Mouse (Mus musculus) embryonic facial prominence, embryonic 12.5 days (tissue): ENCODE results near the gene Des. TPM values are rescaled to one million over a fixed set of nuclear protein-coding genes. Genes with fewer than 3 reads are reported as not detected.
A peak's percentile ranks its signal among the peaks of the same experiment; 100 is the strongest.

Source experiments
- ATAC-seq: fragments of 200-750 bp; cut with Nextera tagmentation; 2 replicates; pipeline ENCODE4 v1.8.0; 2017; ENCODE audit not compliant: insufficient number of reproducible peaks, insufficient read depth, low FRiP score, low TSS enrichment
- H3K27ac ChIP-seq: fragments of 300-500 bp; sonication (generic); 2 replicates; pipeline ENCODE4 v1.5.1; 2016; ENCODE audit warnings: mild to moderate bottlenecking
- H3K27me3 ChIP-seq: fragments of 300-500 bp; sonication (generic); 2 replicates; pipeline ENCODE4 v1.6.1; 2016; ENCODE audit warnings: mild to moderate bottlenecking, moderate library complexity
- H3K36me3 ChIP-seq: fragments of 300-500 bp; sonication (generic); 2 replicates; pipeline ENCODE4 v1.6.1; 2016; ENCODE audit warnings: mild to moderate bottlenecking
- H3K4me1 ChIP-seq: fragments of 300-500 bp; sonication (generic); 2 replicates; pipeline ENCODE4 v1.6.1; 2016
- H3K4me2 ChIP-seq: fragments of 300-500 bp; sonication (generic); replicated peaks from 2 replicates; pipeline ENCODE4 v1.6.1; 2016; ENCODE audit warnings: mild to moderate bottlenecking, moderate library complexity
- H3K4me3 ChIP-seq: fragments of 300-500 bp; sonication (generic); 2 replicates; pipeline ENCODE4 v1.5.1; 2016; ENCODE audit warnings: mild to moderate bottlenecking
- H3K9ac ChIP-seq: fragments of 300-500 bp; sonication (generic); 2 replicates; pipeline ENCODE4 v1.6.1; 2016; ENCODE audit warnings: mild to moderate bottlenecking, moderate library complexity
- H3K9me3 ChIP-seq: fragments of 300-500 bp; sonication (generic); 2 replicates; pipeline ENCODE4 v1.6.1; 2016; ENCODE audit warnings: mild to moderate bottlenecking, moderate library complexity
- WGBS: fragments of 180-500 bp; shearing (Covaris S2); methylation state at CpG from one replicate; pipeline ENCODE4 v1.1.7; 2016; 5-methylcytosine and 5-hydroxymethylcytosine counted together
- polyA plus RNA-seq: library from polyadenylated mRNA; unstranded; fragments of >200 nt; fragmentation: Nextera tagmentation; extraction: Ambion mirVana; gene quantifications from 2 replicates; pipeline ENCODE4 v1.2.1, GENCODE M21; 2016

Des gene
- polyA plus RNA-seq, 1 experiment from 2014 or later = 20.1 TPM

- no peak overlapping the region for H3K27ac ChIP-seq
- H3K9me3 ChIP-seq = no peaks in the 10 kb centered on the region
- WGBS = 58% methylated on average over 3 of the region's 3 CpGs
- peaks cover 28% of the 10 kb centered on the region for H3K4me1 ChIP-seq
- no peak overlapping the region for H3K4me3 ChIP-seq
- no peak overlapping the region for H3K9ac ChIP-seq
- no peaks in the 10 kb centered on the region for H3K27me3 ChIP-seq
- no peak overlapping the region for H3K4me2 ChIP-seq
- no peak for ATAC-seq
- H3K36me3 ChIP-seq = no peaks in the 10 kb centered on the region
These were observed 23.7 kb upstream of the Des start for GRCm38 (mm10) chr1:75336461-75336860.

DNA sequence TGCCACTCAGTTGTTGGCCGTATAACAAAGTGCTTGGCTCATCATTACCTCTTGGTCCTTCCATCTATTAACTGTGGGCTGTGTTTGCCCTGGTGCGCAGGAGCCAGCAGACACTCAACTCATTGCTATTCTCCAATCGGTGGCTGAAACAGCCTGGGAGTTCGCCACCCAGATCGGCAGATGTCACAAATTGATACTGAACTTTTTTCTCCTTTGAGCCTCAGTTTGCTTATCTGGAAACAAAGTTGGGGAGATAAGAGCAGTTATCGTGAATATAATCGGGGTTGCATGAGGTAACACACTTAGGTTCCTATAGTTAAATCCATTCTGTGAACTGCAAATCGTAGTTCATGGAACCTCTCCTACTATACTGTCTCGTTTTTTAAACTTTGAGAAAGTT, 23.0 kb upstream of the Des start:
- H3K9me3 ChIP-seq = no peaks in the 10 kb centered on the region
- no peak overlapping the region for H3K4me2 ChIP-seq
- H3K4me1 ChIP-seq = peaks cover 28% of the 10 kb centered on the region
- H3K27ac ChIP-seq = no peak overlapping the region
- no peak overlapping the region for H3K9ac ChIP-seq
- H3K27me3 ChIP-seq = no peaks in the 10 kb centered on the region
- ATAC-seq = no peak
- 76% methylated on average over 9 of the region's 9 CpGs for WGBS
- H3K4me3 ChIP-seq = no peak overlapping the region
- H3K36me3 ChIP-seq = no peaks in the 10 kb centered on the region

GRCm38 (mm10) chr1:75338091-75338694, 21.9 kb upstream of the Des start:
- Histone ChIP-seq H3K9me3 (no peaks in the 10 kb centered on the region), H3K4me3 (no peak overlapping the region), H3K9ac (no peak overlapping the region), H3K4me1 (peaks cover 28% of the 10 kb centered on the region), H3K4me2 (0 out of 2 replicates have a peak overlapping the region, but pooled peaks have one; percentile 3), H3K27ac (peak overlapping the region; percentile 80), H3K36me3 (no peaks in the 10 kb centered on the region), H3K27me3 (no peaks in the 10 kb centered on the region)
- no peak for ATAC-seq
- WGBS = 25% methylated on average over 11 of the region's 11 CpGs

DNA sequence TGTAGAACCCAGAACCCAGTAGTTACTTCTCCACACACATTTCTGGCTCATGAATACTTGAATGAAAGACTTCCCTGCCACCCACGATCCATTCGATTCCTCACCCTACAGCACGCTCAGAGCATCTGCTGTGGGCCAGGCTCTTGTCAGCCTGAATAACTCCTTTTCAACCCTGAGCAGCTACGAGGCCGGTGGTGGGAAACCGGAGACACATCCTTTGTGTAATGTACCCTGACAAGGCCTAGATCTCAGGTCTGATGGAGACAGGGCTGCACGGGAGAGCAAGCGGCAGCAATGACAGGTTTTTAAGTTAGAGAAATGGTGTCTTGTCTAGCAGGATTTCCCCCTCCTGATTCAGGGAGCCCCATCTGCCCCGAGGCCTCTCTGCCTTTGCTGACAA, 20.8 kb upstream of the Des start:
- Histone ChIP-seq H3K9me3 (no peaks in the 10 kb centered on the region), H3K36me3 (no peaks in the 10 kb centered on the region), H3K4me3 (no peak overlapping the region), H3K27me3 (no peaks in the 10 kb centered on the region), H3K27ac (peak overlapping the region; percentile 80), H3K4me2 (no peak overlapping the region), H3K4me1 (peaks cover 39% of the 10 kb centered on the region), H3K9ac (no peak overlapping the region)
- ATAC-seq = no peak
- 19% methylated on average over 9 of the region's 9 CpGs for WGBS

DNA sequence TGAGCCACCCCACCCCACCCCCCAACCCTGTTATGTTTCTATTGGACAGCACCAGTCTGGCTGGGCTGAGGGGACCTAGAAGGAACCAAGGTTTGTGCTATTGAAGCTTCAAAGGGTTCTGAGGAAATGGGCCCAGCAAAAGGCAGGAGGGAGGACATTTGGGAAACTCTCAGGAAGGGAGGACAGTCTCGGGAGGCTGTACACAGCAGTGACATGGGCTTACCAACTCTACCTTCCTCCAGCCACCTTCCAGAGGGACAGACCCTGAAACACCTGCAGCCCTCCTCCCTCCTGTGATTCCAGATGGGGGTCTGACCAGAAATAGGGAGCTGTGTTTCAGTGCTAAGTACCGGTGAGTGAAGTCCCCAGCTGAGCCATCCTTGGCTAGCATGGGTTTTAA, 19.6 kb upstream of the Des start:
- H3K9me3 ChIP-seq = no peaks in the 10 kb centered on the region
- no peak overlapping the region for H3K9ac ChIP-seq
- H3K36me3 ChIP-seq = no peaks in the 10 kb centered on the region
- ATAC-seq = no peak
- H3K4me3 ChIP-seq = no peak overlapping the region
- no peak overlapping the region for H3K4me2 ChIP-seq
- H3K27ac ChIP-seq = no peak overlapping the region
- WGBS = 76% methylated on average over 2 of the region's 2 CpGs
- H3K4me1 ChIP-seq = peaks cover 51% of the 10 kb centered on the region
- H3K27me3 ChIP-seq = no peaks in the 10 kb centered on the region

- H3K36me3 ChIP-seq = no peaks in the 10 kb centered on the region
- H3K4me1 ChIP-seq = peaks cover 48% of the 10 kb centered on the region
- H3K9ac ChIP-seq = no peak overlapping the region
- H3K27me3 ChIP-seq = no peaks in the 10 kb centered on the region
- WGBS = under 1% methylated on average over 8 of the region's 8 CpGs
- ATAC-seq = no peak
- no peak overlapping the region for H3K4me2 ChIP-seq
- H3K9me3 ChIP-seq = no peaks in the 10 kb centered on the region
- no peak overlapping the region for H3K27ac ChIP-seq
- H3K4me3 ChIP-seq = no peak overlapping the region
These were observed 17.2 kb upstream of the Des start for GRCm38 (mm10) chr1:75342874-75343416.

- Histone ChIP-seq H3K4me1 (peaks cover 37% of the 10 kb centered on the region), H3K9me3 (no peaks in the 10 kb centered on the region), H3K27me3 (no peaks in the 10 kb centered on the region), H3K36me3 (no peaks in the 10 kb centered on the region), H3K4me2 (peak overlapping the region; percentile 35), H3K27ac (peak overlapping the region; percentile 55), H3K9ac (0 out of 2 replicates have a peak overlapping the region, but pooled peaks have one; percentile 10), H3K4me3 (no peak overlapping the region)
- ATAC-seq = 0 out of 2 replicates have a peak, but pooled peaks have one; percentile 50
- WGBS = 3% methylated on average over 15 of the region's 15 CpGs
These were observed 15.7 kb upstream of the Des start for GRCm38 (mm10) chr1:75344291-75345035.

GRCm38 (mm10) chr1:75345036-75345935, 14.8 kb upstream of the Des start:
- Histone ChIP-seq H3K36me3 (no peaks in the 10 kb centered on the region), H3K4me3 (no peak overlapping the region), H3K9ac (no peak overlapping the region), H3K9me3 (no peaks in the 10 kb centered on the region), H3K4me2 (peak overlapping the region; percentile 35), H3K27ac (peak overlapping the region; percentile 55), H3K4me1 (peaks cover 36% of the 10 kb centered on the region), H3K27me3 (no peaks in the 10 kb centered on the region)
- 23% methylated on average over 20 of the region's 20 CpGs for WGBS
- ATAC-seq = no peak

- ATAC-seq = no peak
- no peaks in the 10 kb centered on the region for H3K36me3 ChIP-seq
- H3K4me2 ChIP-seq = no peak overlapping the region
- H3K27ac ChIP-seq = no peak overlapping the region
- no peak overlapping the region for H3K9ac ChIP-seq
- H3K27me3 ChIP-seq = no peaks in the 10 kb centered on the region
- H3K4me3 ChIP-seq = no peak overlapping the region
- no peaks in the 10 kb centered on the region for H3K9me3 ChIP-seq
- H3K4me1 ChIP-seq = peaks cover 36% of the 10 kb centered on the region
- WGBS = 78% methylated on average over 5 of the region's 5 CpGs
These were observed 12.8 kb upstream of the Des start for GRCm38 (mm10) chr1:75347279-75347678.

GRCm38 (mm10) chr1:75349275-75349674, 10.9 kb upstream of the Des start:
- 28% methylated on average over 5 of the region's 5 CpGs for WGBS
- no peaks in the 10 kb centered on the region for H3K9me3 ChIP-seq
- H3K4me3 ChIP-seq = no peak overlapping the region
- no peaks in the 10 kb centered on the region for H3K36me3 ChIP-seq
- no peaks in the 10 kb centered on the region for H3K27me3 ChIP-seq
- H3K4me2 ChIP-seq = no peak overlapping the region
- no peak for ATAC-seq
- H3K9ac ChIP-seq = no peak overlapping the region
- H3K27ac ChIP-seq = no peak overlapping the region
- peaks cover 25% of the 10 kb centered on the region for H3K4me1 ChIP-seq

- ATAC-seq = no peak
- H3K27me3 ChIP-seq = peaks cover 33% of the 10 kb centered on the region
- H3K9ac ChIP-seq = no peak overlapping the region
- no peaks in the 10 kb centered on the region for H3K36me3 ChIP-seq
- 81% methylated on average over 7 of the region's 7 CpGs for WGBS
- H3K4me3 ChIP-seq = no peak overlapping the region
- no peak overlapping the region for H3K4me2 ChIP-seq
- peaks cover 8% of the 10 kb centered on the region; the same call in 1 of the 2 replicates for H3K4me1 ChIP-seq
- no peaks in the 10 kb centered on the region for H3K9me3 ChIP-seq
- no peak overlapping the region for H3K27ac ChIP-seq
These were observed 2.9 kb upstream of the Des start for GRCm38 (mm10) chr1:75357261-75357660.
